Mouse (Mus musculus): Measurements from ENCODE around the gene Cd28. TPM values are rescaled to one million over a fixed set of nuclear protein-coding genes. Genes with fewer than 3 reads are reported as not detected.

Cd28 gene
- polyA plus RNA-seq, 1 experiment from 2014 or later: 0.13 TPM

DNA sequence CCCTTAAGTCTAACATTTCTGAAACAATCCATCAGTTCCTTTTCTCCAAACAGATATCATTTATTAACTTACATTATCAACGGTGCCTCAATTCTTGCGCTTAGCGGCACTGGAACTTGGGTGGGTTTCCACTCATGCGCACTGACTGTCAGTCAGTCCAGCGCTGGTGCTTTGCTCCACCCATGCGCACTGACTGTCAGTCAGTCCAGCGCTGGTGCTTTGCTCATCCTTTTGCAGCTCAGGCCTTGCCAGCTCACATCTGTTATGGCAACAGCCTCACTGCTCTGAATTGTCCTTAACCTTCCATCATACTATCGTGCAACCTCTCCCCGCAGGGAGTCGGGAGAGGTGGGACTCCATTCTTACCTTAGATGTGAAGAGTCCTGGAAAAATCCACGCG is 37.4 kb downstream of the Cd28 start:
- no peak overlapping the region for H3K27ac ChIP-seq (ENCODE audit: low read depth, low read length)
- no peaks in the 10 kb centered on the region for H3K9me3 ChIP-seq (ENCODE audit: control insufficient read depth)
- no peaks in the 10 kb centered on the region for H3K27me3 ChIP-seq (replicated peaks; ENCODE audit: control insufficient read depth, insufficient read depth, low read length)
- H3K36me3 ChIP-seq (ENCODE audit: control insufficient read depth, insufficient read depth): no peaks in the 10 kb centered on the region
- no peak overlapping the region for H3K4me2 ChIP-seq (replicated peaks; ENCODE audit: low read depth)
- no peak overlapping the region for H3K4me3 ChIP-seq (ENCODE audit: low read depth, low read length)
- no peaks in the 10 kb centered on the region for H3K4me1 ChIP-seq (replicated peaks; ENCODE audit: control insufficient read depth, insufficient read depth, low read length)
- WGBS: 91% methylated on average over 12 of the region's 12 CpGs
- no peak overlapping the region for H3K9ac ChIP-seq (ENCODE audit: low read depth, low read length)
- no peak for TF ChIP-seq CTCF (IDR thresholded peaks at IDR 0.05; ENCODE audit: low read depth)
- no peak for ATAC-seq

DNA sequence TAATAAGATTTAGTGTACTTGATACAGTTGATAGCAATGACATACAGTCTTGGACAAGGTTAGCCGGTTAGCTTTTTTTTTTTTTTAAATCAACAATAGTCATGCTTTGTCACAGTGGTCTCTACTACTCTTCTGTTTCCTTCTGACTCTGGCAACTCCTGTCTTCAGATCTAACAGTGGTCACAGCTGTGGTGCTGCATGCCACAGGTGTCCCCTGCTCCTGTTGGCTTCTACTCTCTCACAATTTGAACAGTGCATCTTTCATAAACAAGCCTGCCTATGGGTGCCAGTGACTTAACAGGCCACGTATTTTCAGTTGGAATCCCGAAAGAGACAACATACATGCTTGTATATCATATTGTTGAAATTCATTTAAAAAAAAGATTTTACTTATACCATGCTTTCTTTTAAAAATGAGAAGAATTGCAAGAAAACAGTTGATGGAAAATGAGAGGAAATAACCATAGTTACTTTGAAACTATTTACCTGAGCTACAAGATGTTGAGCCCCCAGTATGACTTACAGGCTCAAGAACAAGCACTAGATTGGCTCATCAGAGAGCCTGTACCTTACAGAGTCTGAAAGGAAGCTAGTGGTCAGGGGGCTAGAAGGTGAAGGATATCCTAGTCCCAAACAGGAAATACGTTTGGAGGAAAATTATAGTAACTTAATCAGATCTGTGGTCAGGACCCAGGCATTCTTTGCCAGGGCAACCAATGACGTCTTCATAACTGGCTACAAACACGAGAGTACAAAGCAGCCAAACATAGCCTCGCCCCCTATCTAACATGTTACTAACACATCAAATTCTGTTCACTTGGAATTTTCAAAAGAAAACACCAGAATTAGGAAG is 39.0 kb downstream of the Cd28 start:
- Histone ChIP-seq H3K9me3 (ENCODE audit: control insufficient read depth) (no peaks in the 10 kb centered on the region), H3K27ac (ENCODE audit: low read depth, low read length) (no peak overlapping the region), H3K36me3 (ENCODE audit: control insufficient read depth, insufficient read depth) (no peaks in the 10 kb centered on the region), H3K9ac (ENCODE audit: low read depth, low read length) (no peak overlapping the region), H3K4me2 (replicated peaks; ENCODE audit: low read depth) (no peak overlapping the region), H3K4me3 (ENCODE audit: low read depth, low read length) (no peak overlapping the region), H3K4me1 (replicated peaks; ENCODE audit: control insufficient read depth, insufficient read depth, low read length) (no peaks in the 10 kb centered on the region), H3K27me3 (replicated peaks; ENCODE audit: control insufficient read depth, insufficient read depth, low read length) (no peaks in the 10 kb centered on the region)
- no peak for ATAC-seq
- 80% methylated on average over 7 of the region's 7 CpGs for WGBS
- no peak for TF ChIP-seq CTCF (IDR thresholded peaks at IDR 0.05; ENCODE audit: low read depth)

DNA sequence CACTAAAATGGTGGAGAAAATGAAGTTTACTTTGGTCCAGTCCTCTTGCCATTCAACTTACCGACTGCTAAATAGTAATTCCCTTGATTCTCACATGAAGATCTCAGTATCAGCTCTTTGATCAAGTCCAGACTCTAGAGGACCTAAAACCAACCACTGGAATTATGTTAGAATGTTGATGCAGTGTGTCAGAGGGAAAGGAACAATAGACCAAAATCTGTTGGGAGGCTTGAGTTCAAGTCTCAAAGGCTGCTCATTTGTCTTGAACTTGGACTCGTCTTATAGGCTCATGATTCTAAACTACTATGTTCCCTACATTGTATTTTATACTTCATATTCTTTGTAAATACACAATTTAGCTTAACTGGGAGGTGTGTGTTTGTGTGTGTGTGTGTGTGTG is 41.0 kb downstream of the Cd28 start:
- Histone ChIP-seq H3K9ac (ENCODE audit: low read depth, low read length) (no peak overlapping the region), H3K36me3 (ENCODE audit: control insufficient read depth, insufficient read depth) (no peaks in the 10 kb centered on the region), H3K27ac (ENCODE audit: low read depth, low read length) (no peak overlapping the region), H3K9me3 (ENCODE audit: control insufficient read depth) (no peaks in the 10 kb centered on the region), H3K4me1 (replicated peaks; ENCODE audit: control insufficient read depth, insufficient read depth, low read length) (no peaks in the 10 kb centered on the region), H3K27me3 (replicated peaks; ENCODE audit: control insufficient read depth, insufficient read depth, low read length) (no peaks in the 10 kb centered on the region), H3K4me3 (ENCODE audit: low read depth, low read length) (no peak overlapping the region), H3K4me2 (replicated peaks; ENCODE audit: low read depth) (no peak overlapping the region)
- WGBS: 92% methylated on average over 2 of the region's 2 CpGs
- no peak for ATAC-seq
- TF ChIP-seq CTCF (IDR thresholded peaks at IDR 0.05; ENCODE audit: low read depth): no peak

DNA sequence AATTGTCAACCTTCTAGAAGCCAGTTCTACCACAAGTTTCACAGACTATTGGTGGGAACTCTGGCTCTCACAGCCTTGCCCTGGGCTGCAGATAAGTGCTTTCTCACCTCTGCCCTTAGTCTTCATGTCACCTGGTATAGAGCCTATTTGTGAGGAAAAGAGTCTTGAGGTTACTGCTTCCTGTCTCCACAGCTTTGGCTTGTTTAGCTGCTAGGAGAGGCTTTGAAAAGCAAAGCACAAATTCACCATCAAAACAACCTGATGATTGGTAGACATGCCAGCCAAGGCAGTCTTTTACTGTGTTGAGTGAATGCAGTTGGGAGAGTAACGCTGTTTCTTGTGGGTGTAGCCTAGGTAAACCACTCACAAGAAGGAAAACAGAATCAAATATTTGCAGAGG is 41.6 kb downstream of the Cd28 start:
- Histone ChIP-seq H3K4me1 (replicated peaks; ENCODE audit: control insufficient read depth, insufficient read depth, low read length) (no peaks in the 10 kb centered on the region), H3K9ac (ENCODE audit: low read depth, low read length) (no peak overlapping the region), H3K4me2 (replicated peaks; ENCODE audit: low read depth) (no peak overlapping the region), H3K9me3 (ENCODE audit: control insufficient read depth) (no peaks in the 10 kb centered on the region), H3K4me3 (ENCODE audit: low read depth, low read length) (no peak overlapping the region), H3K36me3 (ENCODE audit: control insufficient read depth, insufficient read depth) (no peaks in the 10 kb centered on the region), H3K27ac (ENCODE audit: low read depth, low read length) (no peak overlapping the region), H3K27me3 (replicated peaks; ENCODE audit: control insufficient read depth, insufficient read depth, low read length) (no peaks in the 10 kb centered on the region)
- 65% methylated on average over 1 of the region's 1 CpGs for WGBS
- ATAC-seq: no peak
- TF ChIP-seq CTCF (IDR thresholded peaks at IDR 0.05; ENCODE audit: low read depth): no peak

- Histone ChIP-seq H3K9ac (ENCODE audit: low read depth, low read length) (no peak overlapping the region), H3K4me3 (ENCODE audit: low read depth, low read length) (no peak overlapping the region), H3K9me3 (ENCODE audit: control insufficient read depth) (no peaks in the 10 kb centered on the region), H3K4me1 (replicated peaks; ENCODE audit: control insufficient read depth, insufficient read depth, low read length) (no peaks in the 10 kb centered on the region), H3K27ac (ENCODE audit: low read depth, low read length) (no peak overlapping the region), H3K27me3 (replicated peaks; ENCODE audit: control insufficient read depth, insufficient read depth, low read length) (no peaks in the 10 kb centered on the region), H3K36me3 (ENCODE audit: control insufficient read depth, insufficient read depth) (no peaks in the 10 kb centered on the region), H3K4me2 (replicated peaks; ENCODE audit: low read depth) (no peak overlapping the region)
- TF ChIP-seq CTCF (IDR thresholded peaks at IDR 0.05; ENCODE audit: low read depth): no peak
- ATAC-seq: no peak
- WGBS: 69% methylated on average over 7 of the region's 7 CpGs
Observed at GRCm38 (mm10) chr1:60759563-60760335, 43.1 kb downstream of the Cd28 start.

GRCm38 (mm10) chr1:60760475-60760874 is 43.9 kb downstream of the Cd28 start:
- 81% methylated on average over 3 of the region's 3 CpGs for WGBS
- Histone ChIP-seq H3K4me2 (replicated peaks; ENCODE audit: low read depth) (no peak overlapping the region), H3K9me3 (ENCODE audit: control insufficient read depth) (no peaks in the 10 kb centered on the region), H3K27ac (ENCODE audit: low read depth, low read length) (no peak overlapping the region), H3K27me3 (replicated peaks; ENCODE audit: control insufficient read depth, insufficient read depth, low read length) (no peaks in the 10 kb centered on the region), H3K9ac (ENCODE audit: low read depth, low read length) (no peak overlapping the region), H3K4me1 (replicated peaks; ENCODE audit: control insufficient read depth, insufficient read depth, low read length) (no peaks in the 10 kb centered on the region), H3K36me3 (ENCODE audit: control insufficient read depth, insufficient read depth) (no peaks in the 10 kb centered on the region), H3K4me3 (ENCODE audit: low read depth, low read length) (no peak overlapping the region)
- no peak for ATAC-seq
- no peak for TF ChIP-seq CTCF (IDR thresholded peaks at IDR 0.05; ENCODE audit: low read depth)

Measured in intestine, postnatal 0 days (tissue).